Comparison of ENCODE assay signal across 8 mouse cellular contexts in the genomic region with DNA sequence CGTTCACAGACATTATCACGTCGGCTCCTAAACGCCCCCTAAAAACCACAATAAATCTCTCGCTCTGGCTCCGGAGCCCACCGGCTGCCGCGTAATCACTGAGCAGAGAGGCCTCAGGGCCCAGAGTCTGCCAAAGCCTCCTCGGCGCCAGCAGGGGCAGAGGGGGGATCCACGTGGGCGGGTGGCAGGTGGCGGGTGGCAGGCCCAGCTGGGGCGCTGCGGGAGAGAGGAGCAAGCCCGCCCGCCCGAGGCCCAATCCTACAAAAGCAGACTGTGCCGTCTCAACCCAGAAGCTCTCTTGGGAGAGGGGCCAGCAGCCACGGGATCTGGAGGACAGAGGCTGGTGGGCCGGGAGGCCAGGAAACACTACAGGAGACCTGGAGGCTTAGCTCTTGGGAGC. TPM values are rescaled to one million over a fixed set of nuclear protein-coding genes. Genes with fewer than 3 reads are reported as not detected.
DNase-seq lines count a peak whose midpoint lies in the region; ATAC-seq lines count a peak whose summit lies in the region.

No protein-coding gene starts in this region.

- peak; percentile 77 for DNase-seq in layer of hippocampus, adult 11-12 months (ENCODE audit: low spot score)
- no peak for DNase-seq in layer of hippocampus, adult 9-10 months (ENCODE audit: low spot score)
- peak; percentile 85 for DNase-seq in cerebellum, adult 9-10 months
- DNase-seq in forelimb bud, embryonic 11.5 days (ENCODE audit: low read depth, low spot score): peak; percentile 57
- DNase-seq in liver: peak; percentile 34
- DNase-seq in thymus, adult 18-20 months: peak; percentile 61 to 68
- no peak for DNase-seq in urinary bladder, postnatal 4 days (ENCODE audit: low spot score in 2 of 2)

- no peak for ATAC-seq in megakaryocyte-erythroid progenitor cell, adult 5-6 weeks (replicated peaks; ENCODE audit: low FRiP score, low TSS enrichment, poor library complexity, severe bottlenecking)

RNA-seq across cellular contexts. Expression of a gene that starts 19.2 kb away (rescaled TPM):
- 57.7 and 70.5 TPM in 2 replicates for total RNA-seq in megakaryocyte-erythroid progenitor cell, adult 5-6 weeks (2014; fragmentation: Nextera tagmentation)
- total RNA-seq in megakaryocyte-erythroid progenitor cell, adult 5-6 weeks (2017): 87.5 and 106 TPM in 2 replicates

Comparison
In these comparisons a context has a peak if more than half of its experiments do, and no peak if none do; other contexts are left out.
1. DNase-seq: peak in layer of hippocampus, adult 11-12 months (single experiment), cerebellum, adult 9-10 months (single experiment), forelimb bud, embryonic 11.5 days (single experiment), liver (single experiment) and thymus, adult 18-20 months (2 of 2); none in layer of hippocampus, adult 9-10 months (single experiment) and urinary bladder, postnatal 4 days (0 of 2).